Comparison of ENCODE assay signal across 10 mouse cellular contexts in genomic region chr6:98956522-98957169, GRCm38 (mm10).
DNase-seq lines count a peak whose midpoint lies in the region; ATAC-seq and TF ChIP-seq lines count a peak whose summit lies in the region.
"Had no signal": no experiment of that assay in that cellular context is flagged by ENCODE, and none has a peak within 500 bp of the region (broad histone marks: within the 10 kb centered on the region; RNA-seq: fewer than 3 reads in every experiment).

No protein-coding gene starts in this region.

- no peak overlapping the region for H3K27ac ChIP-seq in intestine, embryonic 15.5 days
- H3K27ac ChIP-seq in intestine, embryonic 16.5 days (ENCODE audit: low read length) = no peak overlapping the region
- peak overlapping the region; percentile 89 for H3K27ac ChIP-seq in embryonic fibroblast, embryonic 13.5 days (ENCODE audit: insufficient read depth, low read length)
- peak overlapping the region; percentile 3; the same call in 1 of the 2 replicates for H3K27ac ChIP-seq in stomach, embryonic 16.5 days (ENCODE audit: low read length)

- no peak for TF ChIP-seq CTCF in embryonic fibroblast, embryonic 13.5 days (IDR thresholded peaks at IDR 0.05; ENCODE audit: borderline replicate concordance, insufficient read depth, low read length)

- H3K27me3 ChIP-seq in intestine, embryonic 15.5 days (replicated peaks) = no peaks in the 10 kb centered on the region
- H3K27me3 ChIP-seq in intestine, embryonic 16.5 days (replicated peaks; ENCODE audit: control insufficient read depth, insufficient read depth, low read length) = no peaks in the 10 kb centered on the region
- H3K27me3 ChIP-seq in stomach, embryonic 16.5 days (ENCODE audit: control insufficient read depth, insufficient read depth, low read length) = no peaks in the 10 kb centered on the region

- ATAC-seq in CD4-positive, CD25-positive, alpha-beta regulatory T cell, adult 4 months = no peak
- ATAC-seq in intestine, embryonic 15.5 days = 0 out of 2 replicates have a peak, but pooled peaks have one; percentile 39
- no peak for ATAC-seq in intestine, embryonic 16.5 days
- ATAC-seq in stomach, embryonic 16.5 days (ENCODE audit: insufficient read depth, low FRiP score) = peak; percentile 53; the same call in 1 of the 2 replicates

- 0 out of 2 replicates have a peak, but pooled peaks cover 4% of the 10 kb centered on the region for H3K36me3 ChIP-seq in intestine, embryonic 15.5 days
- peaks cover 9% of the 10 kb centered on the region; the same call in 1 of the 2 replicates for H3K36me3 ChIP-seq in intestine, embryonic 16.5 days (ENCODE audit: control insufficient read depth, insufficient read depth, low read length)
- no peaks in the 10 kb centered on the region for H3K36me3 ChIP-seq in stomach, embryonic 16.5 days (ENCODE audit: control insufficient read depth, insufficient read depth, low read length)

- H3K4me3 ChIP-seq in intestine, embryonic 15.5 days (replicated peaks) = no peak overlapping the region
- H3K4me3 ChIP-seq in intestine, embryonic 16.5 days (ENCODE audit: low read length) = no peak overlapping the region
- no peak overlapping the region for H3K4me3 ChIP-seq in embryonic fibroblast, embryonic 13.5 days (ENCODE audit: insufficient read depth, low read length)
- no peak overlapping the region for H3K4me3 ChIP-seq in stomach, embryonic 16.5 days (replicated peaks; ENCODE audit: low read length)

- H3K4me1 ChIP-seq in intestine, embryonic 15.5 days (replicated peaks) = peaks cover 4% of the 10 kb centered on the region; the same call in 1 of the 2 replicates
- H3K4me1 ChIP-seq in intestine, embryonic 16.5 days (ENCODE audit: control insufficient read depth, insufficient read depth, low read length) = peaks cover 16% of the 10 kb centered on the region; the same call in 1 of the 2 replicates
- H3K4me1 ChIP-seq in embryonic fibroblast, embryonic 13.5 days (ENCODE audit: control insufficient read depth, insufficient read depth, low read length) = 0 out of 2 replicates have a peak, but pooled peaks cover 2% of the 10 kb centered on the region
- H3K4me1 ChIP-seq in stomach, embryonic 16.5 days (ENCODE audit: control insufficient read depth, insufficient read depth, low read length) = peaks cover 8% of the 10 kb centered on the region; the same call in 1 of the 2 replicates

- H3K9me3 ChIP-seq in intestine, embryonic 15.5 days = no peaks in the 10 kb centered on the region
- H3K9me3 ChIP-seq in intestine, embryonic 16.5 days (ENCODE audit: control insufficient read depth, low read length) = no peaks in the 10 kb centered on the region
- no peaks in the 10 kb centered on the region for H3K9me3 ChIP-seq in stomach, embryonic 16.5 days (replicated peaks; ENCODE audit: control insufficient read depth, low read length)

- H3K9ac ChIP-seq in intestine, embryonic 15.5 days = no peak overlapping the region
- no peak overlapping the region for H3K9ac ChIP-seq in intestine, embryonic 16.5 days (ENCODE audit: low read depth, low read length)
- H3K9ac ChIP-seq in stomach, embryonic 16.5 days (ENCODE audit: low read length) = no peak overlapping the region
- H3K9ac ChIP-seq: lung, embryonic 14.5 days had no signal

- peak; percentile 56 for DNase-seq in CD4-positive, CD25-positive, alpha-beta regulatory T cell, adult 2 months (ENCODE audit: low read depth, low spot score)
- no peak for DNase-seq in left cerebral cortex, adult 18-20 months (ENCODE audit: low spot score in 2 of 2)
- DNase-seq in left cerebral cortex, postnatal 14 days (ENCODE audit: low spot score in 2 of 2) = no peak
- DNase-seq: kidney, postnatal 25 days; lung, embryonic 14.5 days had no signal

- intact Hi-C loops in left cerebral cortex, postnatal 14 days (cut with DNase I) = no loop called here

- no peak overlapping the region for H3K4me2 ChIP-seq in intestine, embryonic 15.5 days (replicated peaks)
- H3K4me2 ChIP-seq in intestine, embryonic 16.5 days (ENCODE audit: low read depth, low read length) = no peak overlapping the region
- no peak overlapping the region for H3K4me2 ChIP-seq in stomach, embryonic 16.5 days (ENCODE audit: low read depth, low read length)
- H3K4me2 ChIP-seq: lung, embryonic 14.5 days had no signal

- no peak for TF ChIP-seq POLR2A in embryonic fibroblast, embryonic 13.5 days (IDR thresholded peaks at IDR 0.05; ENCODE audit: low read depth, low read length)

- WGBS in intestine, embryonic 15.5 days = 70% methylated on average over 9 of the region's 9 CpGs
- 78% methylated on average over 9 of the region's 9 CpGs for WGBS in intestine, embryonic 16.5 days
- 70% methylated on average over 9 of the region's 9 CpGs for WGBS in stomach, embryonic 16.5 days

Comparison
In these comparisons a context has a peak if more than half of its experiments do, and no peak if none do; other contexts are left out.
1. ATAC-seq: peak in intestine, embryonic 15.5 days (single experiment) and stomach, embryonic 16.5 days (single experiment); none in CD4-positive, CD25-positive, alpha-beta regulatory T cell, adult 4 months (single experiment) and intestine, embryonic 16.5 days (single experiment).
2. H3K27ac ChIP-seq: peak in embryonic fibroblast, embryonic 13.5 days (single experiment) and stomach, embryonic 16.5 days (single experiment); none in intestine, embryonic 15.5 days (single experiment) and intestine, embryonic 16.5 days (single experiment).